Mouse (Mus musculus) CD4-positive, CD25-positive, alpha-beta regulatory T cell, adult 4 months (primary cell): ENCODE data around the gene Eps8l1. TPM values are rescaled to one million over a fixed set of nuclear protein-coding genes. Genes with fewer than 3 reads are reported as not detected.
A peak's percentile ranks its signal among the peaks of the same experiment; 100 is the strongest.

Experiments used
- ATAC-seq: one replicate; pipeline ENCODE4 v1.8.0; 2017
- polyA plus RNA-seq, 2 experiments: library from polyadenylated mRNA; unstranded; fragments of 100-300 nt; shearing (Covaris generic); gene quantifications; one replicate each; pipeline ENCODE4 v1.2.1; 2017

Gene Eps8l1
- polyA plus RNA-seq, 2 experiments from 2014 or later: 6.5 to 14.5 TPM

DNA sequence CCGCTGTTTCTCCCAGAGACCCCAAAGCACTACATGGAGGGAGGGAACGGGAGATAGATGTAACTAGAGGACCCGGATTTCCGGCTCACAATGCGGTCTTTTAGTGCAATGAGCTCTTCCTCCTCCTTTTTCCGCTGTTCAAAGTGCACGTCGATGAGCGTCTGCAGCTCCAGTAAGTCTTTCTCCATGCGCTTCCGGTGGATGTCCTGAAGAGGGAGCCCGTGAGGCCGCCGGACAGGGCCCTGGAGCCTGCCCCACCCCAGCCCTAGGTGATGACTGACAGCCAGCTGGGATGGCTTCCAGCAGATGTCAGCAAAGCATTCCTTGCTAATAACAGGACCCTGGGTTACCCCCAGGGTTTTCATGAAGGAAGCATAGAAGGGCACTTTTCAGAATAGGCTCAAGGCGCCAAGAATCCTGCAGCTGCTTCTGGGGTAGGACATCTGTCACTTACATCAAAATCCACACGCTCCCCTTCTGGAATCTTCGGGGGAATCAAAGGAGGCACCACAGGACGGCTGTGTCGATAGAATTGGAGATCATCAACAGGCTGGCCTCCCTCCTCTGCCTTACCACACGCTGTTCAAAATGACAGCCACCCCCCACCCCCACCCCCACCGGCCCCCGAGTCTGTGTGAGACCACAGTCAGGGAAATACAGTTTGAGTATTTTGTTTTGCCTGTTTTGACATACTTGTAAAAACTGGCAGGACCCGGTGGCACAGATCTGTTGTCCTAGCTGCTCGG is 49.6 kb downstream of the Eps8l1 start:
- ATAC-seq: peak; percentile 94

DNA sequence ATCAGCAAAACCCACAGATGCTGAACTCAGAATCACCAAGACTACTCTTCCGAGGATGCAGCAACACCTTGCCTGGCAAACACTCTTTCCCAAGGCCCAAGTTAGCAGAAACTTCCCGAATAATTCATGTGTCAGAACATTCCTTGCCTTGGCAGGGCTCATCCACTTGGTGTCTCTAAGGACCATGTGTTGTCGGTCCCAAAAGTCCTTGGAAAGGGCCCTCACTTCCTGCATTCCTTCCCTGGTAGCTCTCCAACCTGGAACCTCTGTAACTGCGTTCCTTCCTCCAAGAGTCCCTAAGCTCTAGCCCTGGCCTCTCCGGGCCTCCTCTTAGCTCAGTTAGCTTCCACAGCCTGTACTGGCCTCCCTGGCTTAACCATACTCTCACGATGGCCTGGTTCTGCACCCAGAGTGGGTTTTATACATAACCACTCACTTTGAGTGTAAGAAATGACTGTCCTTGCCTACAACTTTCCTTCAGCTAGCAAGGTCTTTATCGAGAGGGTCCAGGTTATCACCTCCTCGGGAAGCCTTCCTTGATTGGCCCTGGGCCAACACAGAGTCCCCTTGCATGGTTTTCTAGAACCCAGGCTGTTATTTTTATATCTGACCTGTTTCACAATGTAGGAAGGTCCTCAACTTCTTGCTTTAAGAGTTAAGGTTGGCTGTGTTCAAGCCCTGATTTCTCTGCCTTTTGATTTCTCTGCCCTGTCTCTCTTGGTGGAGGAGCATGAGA is 51.2 kb downstream of the Eps8l1 start:
- no peak for ATAC-seq

DNA sequence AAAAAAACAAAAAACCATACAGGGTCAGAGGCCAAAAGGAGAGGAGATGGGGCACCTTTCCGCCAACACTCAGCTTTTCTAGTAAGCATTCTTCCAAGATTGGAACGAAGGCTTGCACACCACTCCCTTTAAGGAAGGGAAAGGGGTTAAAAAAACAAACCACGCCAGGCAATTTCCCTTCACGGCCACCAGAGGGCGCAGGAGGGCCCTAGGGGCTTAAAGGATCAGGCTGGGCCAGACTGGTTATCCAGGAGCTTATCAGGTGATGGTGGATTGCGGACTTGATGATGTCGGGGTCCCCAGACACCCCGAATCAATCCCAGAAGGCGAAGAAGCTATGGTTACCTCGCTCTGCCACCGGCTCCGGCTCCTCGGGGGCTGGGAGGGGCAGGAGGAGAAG is 52.8 kb downstream of the Eps8l1 start:
- ATAC-seq: peak; percentile 52

DNA sequence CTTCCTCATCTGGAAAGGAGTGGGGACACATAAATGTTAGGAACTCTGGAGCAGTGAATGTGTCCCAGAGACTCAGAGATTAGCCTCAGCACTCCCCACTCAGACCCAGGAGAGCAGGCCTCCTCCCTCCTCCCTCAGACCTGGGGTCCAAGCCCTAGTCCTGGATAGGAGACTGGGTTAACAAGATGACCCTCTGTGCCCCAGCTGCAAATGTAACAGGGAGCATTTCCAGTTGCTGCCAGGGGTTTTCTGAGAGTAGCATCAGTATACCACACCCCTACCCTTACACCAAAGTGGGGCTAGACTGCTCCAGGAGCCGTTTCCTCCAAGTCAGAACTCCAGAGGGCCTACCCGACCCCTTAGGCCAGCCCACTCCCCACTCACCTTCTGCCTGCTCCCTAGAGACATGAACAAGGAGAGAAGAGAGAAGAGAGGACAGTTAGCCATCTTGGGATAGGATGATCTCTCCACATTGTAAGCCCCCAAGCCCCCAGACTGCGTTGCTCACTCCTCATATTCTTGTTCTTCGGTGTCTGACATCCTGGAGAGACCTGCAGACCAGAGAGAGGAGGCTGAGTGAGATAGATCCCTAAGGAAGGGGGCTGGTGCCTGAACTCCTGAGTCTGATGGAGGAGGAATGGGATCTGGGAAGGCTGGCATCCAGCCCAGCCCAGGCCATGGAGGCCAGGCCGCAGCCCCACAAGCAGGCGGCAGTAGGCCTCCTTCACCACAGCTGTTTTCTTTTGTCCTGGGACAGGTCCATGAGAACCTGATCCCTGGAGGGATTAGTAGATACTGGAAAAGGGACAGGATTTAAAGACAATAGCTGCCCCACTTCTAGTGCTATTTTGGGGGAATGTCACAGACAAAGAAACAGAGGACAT is 53.6 kb downstream of the Eps8l1 start:
- no peak for ATAC-seq

DNA sequence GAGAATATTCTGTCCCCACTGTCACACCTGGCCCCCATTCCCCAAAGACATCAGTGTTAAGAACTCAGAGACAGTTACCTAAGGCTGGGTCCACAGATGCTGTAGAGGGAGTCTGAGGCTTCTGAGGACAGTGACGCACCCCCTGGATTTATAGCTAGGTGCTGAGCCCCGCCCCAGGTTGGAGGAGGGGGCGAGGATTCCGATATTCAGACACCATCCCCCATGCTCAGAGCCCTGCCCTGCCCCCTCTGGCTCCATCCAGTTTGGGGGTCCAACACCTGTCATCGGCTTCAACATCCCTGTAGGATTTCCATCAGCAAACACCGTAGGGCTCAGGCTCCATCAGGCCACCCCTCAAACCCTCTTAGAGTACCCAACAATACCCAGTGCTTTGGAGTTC is 55.4 kb downstream of the Eps8l1 start:
- ATAC-seq: no peak

DNA sequence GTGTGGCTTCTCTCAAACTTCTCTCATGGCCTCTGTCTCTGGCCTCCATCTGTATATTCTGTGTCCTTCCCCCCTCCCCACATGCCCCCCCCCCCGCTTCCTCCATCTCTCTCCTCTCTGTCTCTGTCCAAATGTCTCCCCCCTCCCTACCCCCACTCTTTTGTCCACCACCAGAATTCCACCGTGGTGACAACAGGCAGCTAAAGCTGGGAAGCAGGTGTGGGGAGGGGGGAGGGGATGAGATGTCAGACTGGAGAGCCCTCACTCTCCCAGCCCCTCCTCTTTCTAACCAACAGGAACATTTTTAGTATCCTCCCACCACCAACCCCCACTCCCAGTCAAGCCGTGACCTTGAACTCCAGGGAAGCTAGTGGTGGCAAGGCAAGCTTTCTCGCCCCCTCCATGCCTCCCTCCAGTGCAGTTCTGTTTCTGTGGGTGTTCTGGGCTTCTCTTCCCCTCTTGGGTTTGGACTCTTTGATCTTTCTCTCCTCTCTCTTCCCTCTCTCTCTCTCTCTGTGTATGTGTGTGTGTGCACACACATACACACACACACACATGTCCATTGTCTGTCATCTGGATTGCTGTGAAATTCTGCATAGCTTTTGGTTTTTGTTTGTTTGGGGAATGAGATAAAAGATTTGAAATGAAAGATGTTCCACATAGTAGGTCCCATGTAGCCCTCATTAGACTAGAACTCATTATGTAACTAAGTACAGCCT is 56.0 kb downstream of the Eps8l1 start, which contains the start of gene Tnnt1:
TSS of gene Tnnt1 (minus strand) at position 51 of the 719 bp plus-strand sequence.
- no peak for ATAC-seq

DNA sequence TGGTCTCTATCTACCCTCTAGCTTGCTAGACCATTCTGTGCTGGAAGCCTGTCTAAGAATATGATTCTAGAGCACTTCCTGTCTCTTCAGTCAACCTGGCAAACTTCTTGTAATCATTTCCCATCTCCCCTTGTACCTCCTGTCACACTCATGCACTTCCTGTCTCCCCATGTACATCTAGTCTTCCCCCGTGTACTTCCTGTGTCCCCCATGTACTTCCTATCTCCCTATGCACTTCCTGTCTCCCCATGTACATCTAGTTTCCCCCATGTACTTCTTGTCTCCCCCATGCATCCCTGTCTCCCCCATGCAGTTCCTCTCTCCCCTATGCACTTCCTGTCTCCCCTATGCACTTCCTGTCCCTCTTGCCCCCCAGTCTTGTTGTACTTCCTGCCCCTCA is 58.0 kb downstream of the Eps8l1 start:
- peak; percentile 91 for ATAC-seq

DNA sequence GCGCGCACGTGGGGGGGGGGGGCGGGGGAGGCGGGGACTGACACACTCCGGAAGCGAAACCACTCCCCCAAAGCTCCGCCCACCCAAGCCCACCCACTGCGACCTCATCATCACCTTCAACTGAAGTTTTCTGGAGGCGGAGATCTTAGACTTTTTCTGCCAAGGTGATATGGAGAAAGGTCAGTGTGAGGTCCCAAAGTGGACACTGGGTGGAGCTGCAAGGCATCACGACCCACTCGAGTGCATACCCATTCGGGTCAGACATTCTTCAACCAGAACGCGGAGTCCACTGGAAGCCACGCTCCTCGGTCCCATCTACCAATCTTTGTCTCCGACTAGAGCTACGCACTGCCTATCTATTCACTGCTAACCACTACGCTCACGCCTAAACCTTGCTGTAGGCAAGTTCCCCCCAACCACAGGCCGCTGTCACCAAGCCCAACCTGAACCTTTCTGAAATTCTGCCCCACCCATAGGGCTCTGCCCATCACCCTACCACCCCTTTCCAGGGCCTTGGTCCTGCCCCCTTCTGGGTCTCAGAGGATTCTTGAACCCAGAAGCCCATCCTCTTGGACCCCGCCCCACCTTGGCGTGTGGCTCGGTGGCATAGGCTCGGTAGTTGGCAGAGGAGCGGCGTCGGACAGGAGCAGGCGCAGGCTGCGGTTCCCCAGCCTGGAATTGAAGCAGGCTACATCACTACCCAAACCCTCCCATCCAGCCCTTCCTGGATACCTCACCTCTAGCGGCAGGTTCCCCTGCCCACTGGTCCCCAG is 60.9 kb downstream of the Eps8l1 start:
- no peak for ATAC-seq

DNA sequence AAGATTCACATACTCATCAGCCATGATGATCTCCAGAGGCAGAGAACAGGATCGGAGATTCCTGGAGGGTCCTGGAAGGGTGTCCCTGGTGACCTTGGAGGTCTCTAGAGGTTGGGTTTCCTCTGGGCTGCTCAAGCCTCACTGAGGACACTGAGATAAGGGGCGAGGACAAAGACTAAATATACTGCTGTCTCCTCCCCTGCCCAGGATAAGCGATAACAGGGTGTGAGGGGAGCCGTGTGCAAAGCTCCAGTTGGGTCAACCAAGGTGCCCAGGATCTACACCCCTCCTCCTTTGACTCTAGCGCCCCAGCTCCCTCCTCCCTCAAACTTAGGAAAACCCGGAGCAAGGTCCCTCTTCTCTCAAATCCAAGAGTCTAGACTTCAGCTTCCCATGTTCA is 61.8 kb downstream of the Eps8l1 start:
- ATAC-seq: no peak

DNA sequence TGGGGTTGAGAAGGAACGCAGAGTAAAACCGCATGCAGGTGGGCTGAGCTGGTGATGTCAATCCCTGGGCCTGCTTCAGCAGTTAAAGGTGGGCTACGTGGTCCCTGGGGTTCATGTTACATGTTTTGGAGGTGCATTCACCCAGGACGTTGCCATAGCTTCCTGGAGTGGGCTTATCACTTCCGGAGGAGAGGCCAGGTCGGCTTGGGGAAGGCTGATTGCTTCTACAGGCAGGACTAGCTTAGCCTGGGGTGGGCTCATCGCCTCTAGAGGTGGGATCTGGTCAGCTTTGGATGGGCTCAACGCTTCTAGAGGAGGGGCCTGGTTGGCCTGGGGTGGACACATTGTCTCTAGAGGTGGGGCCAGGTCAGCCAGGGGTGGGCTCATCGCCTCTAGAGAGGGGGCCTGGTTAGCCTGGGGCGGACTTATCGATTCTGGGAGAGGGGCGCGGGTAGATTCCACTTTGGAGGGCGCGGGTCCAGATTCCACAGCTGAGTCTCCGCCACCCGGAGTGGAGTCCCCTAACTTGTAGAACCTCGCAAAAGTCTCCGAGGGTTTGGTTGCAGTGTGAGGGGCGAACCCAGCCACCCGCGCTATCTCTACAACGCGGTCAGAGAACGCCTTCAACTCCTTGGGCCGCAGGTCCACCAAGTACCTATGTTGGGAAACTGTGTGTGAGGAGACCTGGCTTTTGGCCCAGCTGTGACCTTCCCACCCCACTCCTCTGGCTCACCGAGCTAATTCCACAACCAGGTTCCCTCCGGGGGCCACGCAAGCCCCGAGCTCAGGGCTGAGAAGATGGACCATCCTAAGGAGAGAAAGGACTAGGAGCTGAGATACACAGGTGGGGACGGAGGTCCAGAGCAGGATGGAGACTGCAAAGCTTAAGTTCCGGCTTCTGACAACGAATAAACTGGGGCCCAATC is 63.0 kb downstream of the Eps8l1 start:
- ATAC-seq: no peak

DNA sequence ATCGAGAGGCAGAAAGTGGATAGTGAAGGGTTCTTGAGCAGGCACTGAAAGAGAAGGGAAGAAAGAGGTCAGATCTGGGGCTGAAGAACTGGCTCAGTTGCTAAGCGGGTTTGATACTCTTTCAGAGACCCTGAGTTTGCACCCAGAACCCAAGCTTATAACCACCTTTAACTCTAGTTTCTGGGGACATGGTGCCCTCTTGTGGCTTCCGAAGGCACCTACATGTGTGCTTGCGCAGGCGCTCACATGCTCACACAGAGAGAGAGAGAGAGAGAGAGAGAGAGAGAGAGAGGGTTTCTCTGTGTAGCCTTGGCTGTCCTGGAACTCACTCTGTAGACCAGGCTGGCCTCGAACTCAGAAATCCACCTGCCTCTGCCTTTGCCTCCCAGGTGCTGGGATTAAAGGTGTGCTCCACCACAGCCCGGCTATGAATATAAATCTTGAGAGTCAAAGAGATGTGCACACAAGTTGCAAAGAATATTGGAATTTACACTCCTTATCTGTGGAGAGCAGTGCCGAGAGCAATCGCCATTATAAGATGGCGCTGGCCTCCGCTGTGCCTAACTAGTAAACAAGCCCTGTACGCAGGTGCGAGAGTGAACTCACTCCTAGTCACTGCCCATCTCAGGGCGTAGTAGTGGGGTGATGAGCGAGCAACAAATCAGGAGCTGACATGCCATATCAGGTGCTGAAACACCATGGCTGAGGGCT is 63.9 kb downstream of the Eps8l1 start, which contains the start of gene Tnni3:
TSS of gene Tnni3 (minus strand) at position 18 of the 711 bp plus-strand sequence.
- peak; percentile 67 for ATAC-seq

DNA sequence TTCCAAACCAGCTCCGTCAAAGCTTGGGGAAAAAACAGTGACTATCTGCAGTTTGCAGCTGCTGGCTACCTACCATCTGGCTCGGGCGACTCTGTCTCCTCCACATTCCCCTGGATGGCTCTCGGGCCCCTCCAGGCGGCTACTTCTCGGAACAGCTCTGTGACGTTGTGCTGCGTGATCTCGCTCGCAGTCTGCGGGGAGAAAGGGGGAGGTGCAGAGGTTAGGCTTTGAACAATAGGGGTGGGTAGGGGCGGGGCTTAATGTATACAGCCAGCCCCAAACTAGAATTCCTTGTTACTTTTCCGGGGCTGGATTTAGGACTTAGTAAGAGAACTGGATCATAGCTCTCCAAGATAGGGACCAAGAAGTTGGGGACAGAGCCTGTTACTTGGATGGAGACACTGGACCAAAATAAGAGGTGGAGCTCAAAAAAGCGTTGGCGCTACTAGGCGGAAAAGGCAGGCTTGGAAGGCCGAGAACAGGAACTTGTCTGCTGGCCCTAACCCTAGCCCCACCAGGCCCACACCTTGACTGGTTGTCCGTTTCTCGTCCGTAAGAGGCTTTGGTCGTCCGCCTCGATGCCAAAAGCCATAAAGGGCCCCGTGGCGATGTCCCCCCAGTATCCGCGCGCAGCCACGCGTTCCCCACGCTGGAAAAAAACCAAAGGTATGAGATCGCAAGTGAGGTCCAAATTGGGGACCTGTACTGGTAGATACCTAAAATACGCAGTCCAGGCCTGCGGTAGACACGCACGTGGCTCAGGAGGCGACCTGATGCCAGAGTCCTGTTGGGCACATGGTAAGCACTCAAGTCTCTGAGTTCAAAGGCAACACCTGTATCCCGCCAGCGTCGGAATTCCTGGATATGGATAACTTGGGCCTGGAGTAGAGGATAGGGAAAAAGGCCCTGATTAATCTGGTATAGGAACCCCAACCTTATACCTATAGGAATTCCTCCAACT is 66.1 kb downstream of the Eps8l1 start:
- peak; percentile 97 for ATAC-seq

DNA sequence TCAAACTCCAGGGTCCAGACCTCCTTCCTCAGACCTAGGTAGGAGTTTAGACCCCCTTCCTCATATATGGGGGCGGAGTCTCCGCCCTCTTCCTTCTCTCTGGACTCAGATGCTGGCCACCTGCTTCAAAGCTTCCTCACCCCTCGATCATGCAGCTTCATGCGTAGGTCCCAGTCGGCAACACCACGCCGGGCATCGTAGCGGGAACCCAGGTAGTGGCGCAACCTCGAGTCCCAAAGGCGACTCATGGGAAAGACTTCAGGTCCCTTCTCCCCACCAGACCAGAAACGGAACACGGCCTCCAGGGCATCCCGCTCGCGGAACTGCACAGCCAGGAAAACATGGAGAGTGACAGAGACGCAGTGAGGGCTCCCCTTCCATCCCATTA is 66.8 kb downstream of the Eps8l1 start:
- ATAC-seq: no peak

Other genes with a start within 250 kb of the Eps8l1 start
- gene Lilra5, start 222.9 kb upstream of the Eps8l1 start, polyA plus RNA-seq: not detected
- not detected for gene Ncr1, start 123.0 kb upstream of the Eps8l1 start, polyA plus RNA-seq
- gene Gp6, start 62.9 kb upstream of the Eps8l1 start, polyA plus RNA-seq: under 1 TPM in 1 of 2 experiments, not detected in 1; 0.12 TPM
- 10 to 100 TPM; 17.4 to 27.8 TPM for gene Rdh13, start 15.0 kb upstream of the Eps8l1 start, polyA plus RNA-seq
- 10 to 100 TPM; 13.5 to 27.7 TPM for gene Ppp1r12c, start 41.0 kb downstream of the Eps8l1 start, polyA plus RNA-seq
- 1 to 10 TPM; 6.9 to 8.3 TPM for gene Tnnt1, start 55.7 kb downstream of the Eps8l1 start, polyA plus RNA-seq
- gene Tnni3, start 63.6 kb downstream of the Eps8l1 start, polyA plus RNA-seq: 1 to 10 TPM; 1.6 to 2.4 TPM
- gene Dnaaf3, start 71.8 kb downstream of the Eps8l1 start, polyA plus RNA-seq: 1 to 10 TPM; 1.4 to 2.8 TPM
- under 1 TPM in 1 of 2 experiments, not detected in 1; 0.35 TPM for gene Syt5, start 86.9 kb downstream of the Eps8l1 start, polyA plus RNA-seq
- gene Ptprh, start 143.4 kb downstream of the Eps8l1 start, polyA plus RNA-seq: not detected
- 1 to 10 TPM; 2.9 to 4.2 TPM for gene Tmem86b, start 170.7 kb downstream of the Eps8l1 start, polyA plus RNA-seq
- 1 to 10 TPM; 6.7 to 9.1 TPM for gene Ppp6r1, start 198.3 kb downstream of the Eps8l1 start, polyA plus RNA-seq
- gene Hspbp1, start 224.4 kb downstream of the Eps8l1 start, polyA plus RNA-seq: 10 to 100 TPM; 45.4 to 48.2 TPM
- not detected for gene Brsk1, start 229.9 kb downstream of the Eps8l1 start, polyA plus RNA-seq